Mouse (Mus musculus) T-cell, adult 66 days (primary cell): ENCODE data around the gene Clptm1l. TPM values are rescaled to one million over a fixed set of nuclear protein-coding genes. Genes with fewer than 3 reads are reported as not detected.

ENCODE experiments used
- total RNA-seq, 2 experiments: library from RNA; stranded (reverse); gene quantifications; 3 replicates in 1 of 2; 4 replicates in 1 of 2; pipeline ENCODE4 v1.2.4; 2023

Clptm1l gene
- total RNA-seq, result 100 to 1,000 TPM; 126 to 129 TPM

DNA sequence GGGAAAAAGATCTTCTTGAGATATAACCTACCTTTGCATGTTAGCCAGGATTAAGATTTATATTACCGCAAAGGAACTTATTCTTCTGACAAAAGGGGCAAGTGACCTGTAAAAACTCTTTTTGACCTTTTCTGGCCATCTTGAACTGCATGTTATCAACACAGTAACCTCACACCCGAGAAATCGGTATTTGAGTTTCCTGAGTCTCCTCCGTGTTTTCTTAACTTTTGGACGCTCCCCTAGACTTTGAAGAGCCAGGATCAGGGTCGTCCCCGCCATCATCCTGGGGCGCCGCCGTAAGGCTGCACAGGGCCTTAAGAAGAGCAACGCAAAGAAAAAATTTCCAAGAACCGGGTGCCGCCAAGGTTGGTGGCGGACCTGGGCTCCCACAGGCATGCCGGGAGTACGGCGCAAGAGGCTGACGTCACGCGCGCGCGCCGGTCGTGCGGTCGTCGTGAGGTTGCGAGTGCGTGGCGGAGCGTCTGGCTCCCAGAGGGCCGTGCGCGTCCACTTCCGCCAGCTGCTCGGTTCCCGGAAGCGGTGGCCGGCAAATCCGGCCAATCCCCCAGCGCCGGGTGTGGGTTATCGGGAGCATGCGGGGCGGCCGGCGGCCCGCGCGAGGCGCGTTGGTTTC, at the start of gene Clptm1l:
TSS of gene Clptm1l (plus strand) at position 485 of the 634 bp plus-strand sequence.

DNA sequence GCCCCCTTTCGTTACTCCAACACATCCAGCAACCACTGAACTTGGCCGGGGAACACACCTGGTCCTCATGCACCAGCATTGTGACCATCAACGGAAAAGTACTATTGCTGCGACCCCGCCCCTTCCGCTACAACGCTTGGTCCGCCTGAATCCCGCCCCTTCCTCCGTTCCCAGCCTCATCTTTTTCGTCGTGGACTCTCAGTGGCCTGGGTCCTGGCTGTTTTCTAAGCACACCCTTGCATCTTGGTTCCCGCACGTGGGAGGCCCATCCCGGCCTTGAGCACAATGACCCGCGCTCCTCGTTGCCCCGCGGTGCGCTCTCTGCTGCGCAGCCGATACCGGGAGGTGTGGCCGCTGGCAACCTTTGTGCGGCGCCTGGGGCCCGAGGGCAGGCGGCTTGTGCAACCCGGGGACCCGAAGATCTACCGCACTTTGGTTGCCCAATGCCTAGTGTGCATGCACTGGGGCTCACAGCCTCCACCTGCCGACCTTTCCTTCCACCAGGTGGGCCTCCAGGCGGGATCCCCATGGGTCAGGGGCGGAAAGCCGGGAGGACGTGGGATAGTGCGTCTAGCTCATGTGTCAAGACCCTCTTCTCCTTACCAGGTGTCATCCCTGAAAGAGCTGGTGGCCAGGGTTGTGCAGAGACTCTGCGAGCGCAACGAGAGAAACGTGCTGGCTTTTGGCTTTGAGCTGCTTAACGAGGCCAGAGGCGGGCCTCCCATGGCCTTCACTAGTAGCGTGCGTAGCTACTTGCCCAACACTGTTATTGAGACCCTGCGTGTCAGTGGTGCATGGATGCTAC, 23.1 kb downstream of the Clptm1l start, which contains the start of gene Tert:
TSS of gene Tert (plus strand) at position 167 of the 805 bp plus-strand sequence.

Other genes with a start within 250 kb of the Clptm1l start
- 10 to 100 TPM; 25.7 to 40.5 TPM for gene Lpcat1, start 136.8 kb upstream of the Clptm1l start, total RNA-seq
- not detected for gene Slc6a3, start 67.3 kb upstream of the Clptm1l start, total RNA-seq
- gene Tert, start 22.9 kb downstream of the Clptm1l start, total RNA-seq, result 1 to 10 TPM; 6.5 to 7.0 TPM
- gene Slc6a18, start 74.0 kb downstream of the Clptm1l start, total RNA-seq, result 1 to 10 TPM; 1.4 to 2.9 TPM
- gene Slc6a19, start 100.9 kb downstream of the Clptm1l start, total RNA-seq, result 10 to 100 TPM; 66.0 to 76.3 TPM
- 100 to 1,000 TPM; 405 TPM for gene Slc12a7, start 129.1 kb downstream of the Clptm1l start, total RNA-seq
- gene Nkd2, start 243.6 kb downstream of the Clptm1l start, total RNA-seq, result not detected